Mouse (Mus musculus): ENCODE results near the gene Iqschfp.

Gene Iqschfp

GRCm38 (mm10) chr3:68434435-68434834 is 542.4 kb downstream of the Iqschfp start:
- DNase-seq (ENCODE audit: low read depth), result no peak

DNA sequence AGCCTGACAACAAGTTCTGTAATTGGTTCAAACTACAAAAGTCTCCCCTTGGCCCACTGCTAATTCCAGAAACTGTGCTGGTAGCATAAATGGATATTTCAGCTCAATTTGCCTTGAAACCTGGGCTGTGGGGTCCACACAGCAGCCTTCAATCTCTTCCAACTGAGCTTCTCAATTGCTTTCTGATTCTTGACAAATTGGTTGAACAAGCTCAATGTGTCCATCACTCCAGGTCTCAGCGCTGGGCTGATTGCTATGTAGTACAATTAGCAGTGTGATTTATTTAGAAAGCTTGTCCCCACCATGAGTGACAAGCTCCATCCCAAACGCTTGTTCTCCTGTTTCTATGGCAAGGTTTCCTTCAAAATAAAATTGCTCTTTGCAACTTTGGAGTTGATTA is 542.9 kb downstream of the Iqschfp start:
- DNase-seq (ENCODE audit: low read depth), result no peak

- DNase-seq (ENCODE audit: low read depth), result no peak
Observed at GRCm38 (mm10) chr3:68448480-68448879, 556.4 kb downstream of the Iqschfp start.

GRCm38 (mm10) chr3:68451634-68452033 is 559.6 kb downstream of the Iqschfp start:
- DNase-seq (ENCODE audit: low read depth), result no peak

GRCm38 (mm10) chr3:68453266-68453665 is 561.2 kb downstream of the Iqschfp start:
- no peak for DNase-seq (ENCODE audit: low read depth)

- peak; percentile 46 for DNase-seq (ENCODE audit: low read depth)
Observed at GRCm38 (mm10) chr3:68453719-68454455, 561.9 kb downstream of the Iqschfp start.

DNA sequence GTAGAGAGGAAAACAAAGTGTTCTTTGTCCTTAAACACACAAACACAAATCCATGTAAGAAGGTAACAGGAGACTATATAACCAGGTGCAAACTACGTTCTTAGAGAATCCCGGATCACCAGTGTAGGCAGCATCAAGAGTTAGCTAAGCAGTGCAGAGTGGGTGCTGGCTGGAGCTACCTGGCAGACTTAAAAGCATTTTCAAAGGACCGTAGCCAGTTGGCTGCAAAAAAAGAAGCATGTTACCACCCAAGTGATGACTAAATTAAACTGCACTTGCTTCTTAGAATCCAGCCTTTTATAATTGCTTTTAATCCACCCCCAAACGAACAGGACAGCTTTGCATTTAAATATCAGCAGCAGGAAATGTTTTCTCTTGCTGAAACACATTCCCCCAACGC is 574.6 kb downstream of the Iqschfp start:
- DNase-seq (ENCODE audit: low read depth), result no peak

- no peak for DNase-seq (ENCODE audit: low read depth)
Observed at GRCm38 (mm10) chr3:68467941-68468687, 576.1 kb downstream of the Iqschfp start.

DNA sequence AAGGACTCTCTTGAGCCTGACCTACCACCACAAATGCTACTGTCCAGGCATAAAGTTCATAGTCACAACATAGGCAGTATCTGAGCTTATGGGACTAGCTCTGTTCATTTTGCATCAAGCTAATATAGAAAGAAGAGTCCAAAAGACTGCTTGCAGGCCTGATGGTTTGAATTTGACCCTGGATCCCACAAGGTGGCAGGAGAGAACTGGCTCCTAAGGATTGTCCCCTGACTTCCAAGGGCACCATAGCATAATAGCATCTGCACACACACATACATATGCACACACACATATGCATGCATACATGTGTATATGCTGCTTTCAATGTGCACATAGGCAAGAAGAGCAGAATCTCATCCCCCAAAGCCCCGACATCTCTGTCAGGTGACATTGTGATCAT is 577.6 kb downstream of the Iqschfp start:
- DNase-seq (ENCODE audit: low read depth), result no peak

- no peak for DNase-seq (ENCODE audit: low read depth)
Observed at GRCm38 (mm10) chr3:68470061-68470460, 578.0 kb downstream of the Iqschfp start.

- no peak for DNase-seq (ENCODE audit: low read depth)
Observed at GRCm38 (mm10) chr3:68470622-68471021, 578.6 kb downstream of the Iqschfp start.

DNA sequence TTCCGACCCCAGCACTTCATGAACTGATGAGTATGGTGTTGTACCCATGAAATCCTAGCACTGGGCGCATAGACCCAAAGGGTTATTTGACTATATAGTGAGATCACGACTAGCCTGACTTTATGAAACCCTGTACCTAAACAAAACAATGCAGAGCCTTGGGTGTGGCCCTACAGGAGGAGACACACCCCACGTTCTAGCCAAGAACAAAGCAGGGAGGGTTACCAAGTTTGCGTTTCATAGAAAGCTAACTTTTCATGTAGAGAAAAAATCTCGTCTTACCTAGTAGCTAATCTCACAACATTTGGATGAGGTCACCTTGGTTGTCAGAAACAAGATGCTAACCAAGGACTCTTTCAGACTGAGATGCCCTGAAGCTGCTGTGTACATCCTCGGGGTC is 584.3 kb downstream of the Iqschfp start:
- no peak for DNase-seq (ENCODE audit: low read depth)

DNA sequence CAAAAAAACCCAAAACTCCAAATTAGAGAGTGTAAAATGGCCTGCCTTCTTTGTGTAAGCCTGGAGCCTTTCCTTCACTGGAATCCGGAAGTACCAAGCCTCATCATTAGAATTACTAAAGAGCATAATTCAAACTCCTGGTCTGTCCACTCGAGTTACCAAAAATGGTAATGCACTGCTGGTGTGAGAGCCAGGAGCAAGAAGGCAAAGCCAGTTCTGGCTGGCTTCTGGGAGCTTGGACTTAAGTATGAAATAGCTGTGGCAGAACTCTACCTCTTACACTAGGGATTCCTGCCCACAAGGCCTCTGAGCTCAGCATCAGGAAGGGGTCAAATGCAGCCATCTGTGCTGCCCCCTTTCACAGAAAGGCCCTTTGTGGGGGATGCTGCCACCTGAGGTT is 585.4 kb downstream of the Iqschfp start:
- DNase-seq (ENCODE audit: low read depth), result no peak

GRCm38 (mm10) chr3:68479266-68479665 is 587.2 kb downstream of the Iqschfp start:
- no peak for DNase-seq (ENCODE audit: low read depth)

GRCm38 (mm10) chr3:68483517-68483916 is 591.5 kb downstream of the Iqschfp start:
- DNase-seq (ENCODE audit: low read depth), result no peak

GRCm38 (mm10) chr3:68484021-68484420 is 592.0 kb downstream of the Iqschfp start:
- DNase-seq (ENCODE audit: low read depth), result no peak

DNA sequence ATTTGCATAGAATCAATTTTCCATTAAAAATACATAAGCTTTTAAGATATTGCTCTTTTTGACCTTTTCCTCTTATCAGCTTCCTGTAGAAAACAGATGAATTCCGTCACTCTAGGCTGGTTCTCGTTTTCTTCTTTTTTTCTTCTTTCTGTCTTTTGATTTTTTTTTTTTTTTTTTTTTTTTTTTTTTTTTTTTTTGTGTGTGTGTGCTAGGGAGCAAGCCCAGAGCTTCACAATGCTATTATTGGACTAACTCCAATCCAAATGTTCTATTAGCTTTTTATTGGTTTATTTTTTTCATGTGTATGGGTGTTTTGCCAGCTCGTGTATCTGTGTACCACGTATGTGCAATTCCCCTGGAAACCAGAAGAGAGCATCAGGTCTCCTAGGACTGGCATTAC is 592.5 kb downstream of the Iqschfp start:
- no peak for DNase-seq (ENCODE audit: low read depth)

- DNase-seq (ENCODE audit: low read depth), result no peak
Observed at GRCm38 (mm10) chr3:68487621-68488020, 595.6 kb downstream of the Iqschfp start.

DNA sequence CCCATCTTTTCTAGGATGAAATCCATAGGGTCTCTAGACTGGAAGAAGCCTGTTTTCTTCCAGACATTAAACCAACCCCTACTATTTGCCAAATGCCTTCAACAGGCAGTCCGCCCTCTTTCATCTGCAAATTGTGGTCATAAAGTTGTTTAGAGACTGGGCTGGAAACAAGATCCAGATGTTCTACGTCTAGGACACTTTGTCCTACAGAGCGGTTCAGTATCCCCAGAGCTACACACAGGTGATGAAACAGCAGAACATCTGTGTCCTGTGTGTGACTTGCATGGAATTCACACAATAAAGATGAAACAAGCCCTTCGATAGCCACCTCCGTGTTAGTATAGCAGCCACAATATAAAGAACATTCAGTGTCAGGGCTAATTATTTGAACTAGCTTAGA is 596.3 kb downstream of the Iqschfp start:
- DNase-seq (ENCODE audit: low read depth), result no peak

DNA sequence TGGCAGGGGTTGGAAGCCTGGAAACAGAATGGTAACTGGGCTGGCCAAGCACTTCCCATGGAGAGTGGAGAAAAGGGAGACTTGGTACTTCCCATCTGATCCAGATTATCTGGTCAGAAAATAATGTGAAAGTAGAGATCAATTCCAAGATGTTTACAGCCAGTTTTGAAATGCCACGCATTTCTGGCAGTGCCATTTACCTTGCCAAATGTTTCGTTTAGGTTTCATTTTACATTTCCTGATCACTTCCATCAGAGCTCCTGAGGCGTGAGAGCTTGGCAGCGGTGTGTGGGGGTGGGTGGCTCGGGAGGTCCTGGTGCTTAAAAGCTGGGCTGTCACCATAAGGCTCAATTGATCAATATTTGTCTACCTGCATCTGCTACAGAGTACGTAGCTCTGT is 599.5 kb downstream of the Iqschfp start:
- DNase-seq (ENCODE audit: low read depth), result no peak

DNA sequence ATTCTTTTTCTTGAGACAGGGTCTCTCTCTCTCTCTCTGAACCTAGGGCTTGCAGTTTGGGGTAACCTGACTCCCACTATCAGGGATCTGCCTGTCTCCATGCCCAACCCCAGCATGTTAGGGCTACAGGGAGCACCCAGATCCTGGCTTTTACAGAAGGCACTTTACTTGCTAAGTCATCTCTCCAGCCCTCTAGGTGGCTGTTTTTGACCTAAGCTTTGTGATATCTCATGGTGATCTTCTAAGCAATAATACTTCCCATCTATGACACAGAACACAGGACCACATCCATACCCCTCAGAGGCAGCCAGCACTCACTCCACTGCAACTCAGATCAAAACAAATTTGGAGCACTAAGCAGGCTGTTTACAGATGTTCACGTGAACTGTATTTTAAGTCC is 600.0 kb downstream of the Iqschfp start:
- DNase-seq (ENCODE audit: low read depth), result no peak

DNA sequence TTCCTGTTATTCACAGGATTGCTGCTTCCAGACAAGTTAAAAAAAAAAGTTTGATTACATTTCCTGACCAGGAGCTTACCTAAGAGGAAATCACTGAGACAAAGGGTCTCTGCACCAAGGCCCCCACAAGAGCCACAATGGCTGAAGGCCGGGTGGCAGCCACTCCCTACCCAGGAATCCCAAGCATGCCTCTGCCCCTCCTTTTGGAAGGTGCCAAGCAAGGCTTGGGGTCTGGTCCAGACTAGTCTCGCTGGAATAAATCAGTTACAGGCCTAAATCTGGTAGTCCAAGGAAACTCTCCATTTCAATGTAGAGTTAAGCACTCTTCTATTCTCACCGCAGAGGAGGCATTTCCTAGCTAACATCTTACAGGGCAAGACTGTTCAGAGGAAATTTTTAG is 600.5 kb downstream of the Iqschfp start:
- DNase-seq (ENCODE audit: low read depth), result no peak

DNA sequence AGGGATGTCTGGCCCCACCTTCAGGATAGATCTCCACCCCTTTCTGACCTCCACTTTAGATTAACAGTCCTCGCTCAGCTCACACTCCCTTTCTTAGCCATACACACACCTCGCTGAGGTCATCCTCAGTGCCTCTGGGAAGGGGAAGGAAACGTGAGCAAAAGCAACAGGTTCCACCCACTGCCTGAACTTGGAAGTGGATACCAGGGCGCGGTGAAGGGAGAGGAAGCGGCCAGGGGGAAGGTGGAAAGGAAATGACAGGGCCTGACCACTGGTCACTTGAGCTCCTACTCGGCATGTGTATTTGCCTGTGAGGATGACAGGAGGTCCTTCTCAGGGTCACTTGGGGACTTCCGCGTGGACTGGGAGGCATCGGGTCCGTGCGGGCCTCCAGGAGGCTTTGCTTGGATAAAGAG is 601.1 kb downstream of the Iqschfp start:
- DNase-seq (ENCODE audit: low read depth), result no peak
